Mouse (Mus musculus) hindbrain, embryonic 16.5 days (tissue): ENCODE data around the gene Mboat2. TPM values are rescaled to one million over a fixed set of nuclear protein-coding genes. Genes with fewer than 3 reads are reported as not detected.
A peak's percentile ranks its signal among the peaks of the same experiment; 100 is the strongest.

Experiments
- ATAC-seq: fragments of 200-750 bp; cut with Nextera tagmentation; 2 replicates; pipeline ENCODE4 v1.8.0; 2017; ENCODE audit warnings: moderate TSS enrichment, moderate library complexity
- H3K27ac ChIP-seq: fragments of 300-500 bp; sonication (generic); 2 replicates; pipeline ENCODE4 v1.5.1; 2014; ENCODE audit warnings: low read depth, mild to moderate bottlenecking, control low read depth, low read length, moderate library complexity
- H3K27me3 ChIP-seq: fragments of 300-500 bp; sonication (generic); replicated peaks from 2 replicates; pipeline ENCODE4 v1.6.1; 2014; ENCODE audit warnings: low read length; ENCODE audit not compliant: control insufficient read depth, insufficient read depth
- H3K36me3 ChIP-seq: fragments of 300-500 bp; sonication (generic); 2 replicates; pipeline ENCODE4 v1.6.1; 2014; ENCODE audit warnings: mild to moderate bottlenecking, low read length, moderate library complexity, mixed read lengths; ENCODE audit not compliant: control insufficient read depth, insufficient read depth
- H3K4me1 ChIP-seq: fragments of 300-500 bp; sonication (generic); 2 replicates; pipeline ENCODE4 v1.6.1; 2014; ENCODE audit warnings: low read depth, low read length; ENCODE audit not compliant: control insufficient read depth, insufficient read depth
- H3K4me2 ChIP-seq: fragments of 300-500 bp; sonication (generic); 2 replicates; pipeline ENCODE4 v1.6.1; 2014; ENCODE audit warnings: mild to moderate bottlenecking, low read length, control low read depth, moderate library complexity
- H3K4me3 ChIP-seq: fragments of 300-500 bp; sonication (generic); 2 replicates; pipeline ENCODE4 v1.5.1; 2014; ENCODE audit warnings: mild to moderate bottlenecking, low read length, control low read depth, moderate library complexity
- H3K9ac ChIP-seq: fragments of 300-500 bp; sonication (generic); 2 replicates; pipeline ENCODE4 v1.6.1; 2014; ENCODE audit warnings: low read depth, mild to moderate bottlenecking, control low read depth, low read length, moderate library complexity
- H3K9me3 ChIP-seq: fragments of 300-500 bp; sonication (generic); 2 replicates; pipeline ENCODE4 v1.6.1; 2014; ENCODE audit warnings: mild to moderate bottlenecking, low read length, moderate library complexity; ENCODE audit not compliant: control insufficient read depth
- WGBS: fragments of 180-500 bp; shearing (Covaris S2); extraction: QIAGEN DNeasy Blood & Tissue Kit; methylation state at CpG from one replicate; pipeline ENCODE4 v1.1.7; 2014; 5-methylcytosine and 5-hydroxymethylcytosine counted together
- polyA plus RNA-seq: library from polyadenylated mRNA; unstranded; fragments of >200 nt; fragmentation: Nextera tagmentation; extraction: Ambion mirVana; gene quantifications from 2 replicates; pipeline ENCODE4 v1.2.1, GENCODE M21; 2015

Gene Mboat2
- polyA plus RNA-seq, 1 experiment from 2014 or later: 68.6 TPM

DNA sequence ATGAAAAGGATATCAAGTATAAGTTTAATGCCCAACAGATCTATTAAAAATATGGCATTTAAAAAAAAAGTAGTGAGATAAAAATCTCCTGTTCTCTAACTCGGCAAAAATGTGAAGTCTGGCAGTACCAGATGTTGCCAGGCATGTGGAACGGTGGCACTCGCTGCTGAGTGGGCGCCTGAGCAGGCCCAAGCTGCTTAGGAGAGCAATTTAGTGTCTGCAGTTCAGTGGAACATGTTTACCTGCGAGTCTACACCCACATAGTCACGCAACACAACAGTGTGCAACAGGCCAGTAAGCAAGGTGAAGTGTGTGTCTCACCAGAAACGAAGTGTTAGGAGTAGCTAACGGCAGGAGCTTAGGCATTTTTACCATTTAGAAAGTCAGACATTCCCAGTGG lies 41.6 kb downstream of the Mboat2 start:
- Histone ChIP-seq H3K36me3 (no peaks in the 10 kb centered on the region), H3K4me2 (no peak overlapping the region), H3K9ac (no peak overlapping the region), H3K4me3 (no peak overlapping the region), H3K27ac (no peak overlapping the region), H3K27me3 (no peaks in the 10 kb centered on the region), H3K9me3 (no peaks in the 10 kb centered on the region), H3K4me1 (peaks cover 3% of the 10 kb centered on the region)
- ATAC-seq: 0 out of 2 replicates have a peak, but pooled peaks have one; percentile 6
- WGBS: 80% methylated on average over 8 of the region's 8 CpGs

DNA sequence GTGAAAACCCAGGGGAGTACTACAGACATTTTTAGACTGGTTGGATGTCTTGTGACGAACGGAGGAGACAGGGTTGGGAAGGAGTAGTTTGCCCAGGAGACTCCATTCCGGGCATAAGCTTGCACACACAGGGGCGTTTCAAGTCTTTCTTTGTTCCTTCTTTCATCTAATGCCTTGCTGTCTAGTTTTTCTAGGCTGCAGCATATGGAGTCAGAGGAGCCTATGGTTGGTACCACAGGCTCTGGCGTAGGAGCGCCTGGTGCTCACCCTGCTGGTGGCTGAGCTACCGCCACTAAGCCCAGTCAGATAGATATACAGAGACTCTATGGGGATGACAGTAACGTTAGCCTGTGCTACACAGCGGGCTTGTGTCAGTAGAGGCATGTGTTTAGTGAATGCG lies 42.0 kb downstream of the Mboat2 start:
- Histone ChIP-seq H3K9me3 (no peaks in the 10 kb centered on the region), H3K4me3 (no peak overlapping the region), H3K27ac (no peak overlapping the region), H3K27me3 (no peaks in the 10 kb centered on the region), H3K4me1 (peaks cover 7% of the 10 kb centered on the region), H3K36me3 (no peaks in the 10 kb centered on the region), H3K4me2 (no peak overlapping the region), H3K9ac (no peak overlapping the region)
- 68% methylated on average over 10 of the region's 10 CpGs for WGBS
- ATAC-seq: peak; percentile 44; the same call in 1 of the 2 replicates

DNA sequence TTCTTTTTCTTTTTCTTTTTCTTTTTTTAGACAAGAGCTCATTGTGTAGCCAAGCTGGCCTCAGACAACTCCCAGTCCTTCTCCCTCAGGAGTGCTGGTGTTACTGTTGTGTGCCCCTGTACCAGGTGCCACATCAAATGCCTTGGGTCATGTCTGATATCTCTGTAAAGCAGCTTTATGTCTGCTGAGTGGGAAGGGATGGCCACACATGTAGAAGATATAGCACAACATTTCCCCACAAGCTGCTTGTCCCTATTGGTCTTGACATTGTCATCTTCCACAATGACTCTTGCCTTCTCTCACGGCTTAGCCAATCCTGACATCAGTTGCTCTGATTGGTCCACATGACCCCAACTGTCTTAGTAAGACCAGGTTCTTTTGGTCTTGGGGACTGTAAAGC lies 45.2 kb downstream of the Mboat2 start:
- Histone ChIP-seq H3K9me3 (no peaks in the 10 kb centered on the region), H3K4me1 (peaks cover 6% of the 10 kb centered on the region), H3K27me3 (no peaks in the 10 kb centered on the region), H3K36me3 (no peaks in the 10 kb centered on the region), H3K27ac (no peak overlapping the region), H3K4me2 (no peak overlapping the region), H3K4me3 (no peak overlapping the region), H3K9ac (no peak overlapping the region)
- 70% methylated on average over 1 of the region's 1 CpGs for WGBS
- ATAC-seq: no peak

DNA sequence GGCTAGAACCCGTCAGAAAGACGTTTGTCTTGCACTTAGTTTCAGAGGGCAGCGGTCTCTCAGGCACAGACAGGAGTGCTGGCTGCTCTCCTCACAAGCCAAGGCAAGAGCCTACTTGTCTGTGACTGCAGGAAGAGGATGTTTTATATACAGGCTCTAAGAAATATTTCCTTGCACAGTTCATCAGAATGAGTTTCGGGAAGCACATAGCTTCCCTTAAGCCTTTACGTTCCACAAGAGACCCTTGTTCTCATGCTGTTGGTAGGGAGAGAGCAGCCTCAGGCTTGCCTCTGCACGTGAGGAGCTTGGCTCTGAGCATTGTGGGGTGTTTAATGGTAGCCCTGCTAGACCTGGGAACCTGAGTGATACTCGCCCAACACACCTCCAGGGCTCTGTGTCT lies 46.6 kb downstream of the Mboat2 start:
- no peak overlapping the region for H3K27ac ChIP-seq
- WGBS: 67% methylated on average over 7 of the region's 7 CpGs

DNA sequence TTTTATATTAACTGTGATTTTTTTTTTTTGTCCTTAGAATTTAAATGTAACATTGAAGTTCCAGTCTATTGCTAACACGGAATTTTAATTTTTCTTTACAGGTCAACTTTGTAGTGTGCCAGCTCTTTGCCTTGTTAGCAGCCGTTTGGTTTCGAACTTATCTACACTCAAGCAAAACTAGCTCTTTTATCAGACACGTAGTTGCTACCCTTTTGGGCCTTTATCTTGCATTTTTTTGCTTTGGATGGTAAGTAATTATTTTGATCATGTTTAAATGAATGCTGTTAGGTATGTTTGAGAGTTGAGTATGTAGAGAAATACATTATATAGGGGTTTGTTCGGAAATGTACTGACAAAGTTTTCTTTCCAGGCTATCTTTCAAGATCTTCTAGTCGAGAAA lies 47.4 kb downstream of the Mboat2 start:
- H3K4me1 ChIP-seq: peaks cover 4% of the 10 kb centered on the region
- WGBS: 92% methylated on average over 6 of the region's 6 CpGs
- no peaks in the 10 kb centered on the region for H3K9me3 ChIP-seq
- H3K4me2 ChIP-seq: no peak overlapping the region
- H3K36me3 ChIP-seq: no peaks in the 10 kb centered on the region
- no peak overlapping the region for H3K4me3 ChIP-seq
- H3K27ac ChIP-seq: no peak overlapping the region
- no peaks in the 10 kb centered on the region for H3K27me3 ChIP-seq
- no peak overlapping the region for H3K9ac ChIP-seq
- no peak for ATAC-seq

More for the DNA sequence above, 46.6 kb downstream of the Mboat2 start:
- Histone ChIP-seq H3K4me2 (no peak overlapping the region), H3K36me3 (no peaks in the 10 kb centered on the region), H3K4me1 (peaks cover 4% of the 10 kb centered on the region), H3K27me3 (no peaks in the 10 kb centered on the region), H3K9ac (no peak overlapping the region), H3K9me3 (no peaks in the 10 kb centered on the region), H3K4me3 (no peak overlapping the region)
- no peak for ATAC-seq

DNA sequence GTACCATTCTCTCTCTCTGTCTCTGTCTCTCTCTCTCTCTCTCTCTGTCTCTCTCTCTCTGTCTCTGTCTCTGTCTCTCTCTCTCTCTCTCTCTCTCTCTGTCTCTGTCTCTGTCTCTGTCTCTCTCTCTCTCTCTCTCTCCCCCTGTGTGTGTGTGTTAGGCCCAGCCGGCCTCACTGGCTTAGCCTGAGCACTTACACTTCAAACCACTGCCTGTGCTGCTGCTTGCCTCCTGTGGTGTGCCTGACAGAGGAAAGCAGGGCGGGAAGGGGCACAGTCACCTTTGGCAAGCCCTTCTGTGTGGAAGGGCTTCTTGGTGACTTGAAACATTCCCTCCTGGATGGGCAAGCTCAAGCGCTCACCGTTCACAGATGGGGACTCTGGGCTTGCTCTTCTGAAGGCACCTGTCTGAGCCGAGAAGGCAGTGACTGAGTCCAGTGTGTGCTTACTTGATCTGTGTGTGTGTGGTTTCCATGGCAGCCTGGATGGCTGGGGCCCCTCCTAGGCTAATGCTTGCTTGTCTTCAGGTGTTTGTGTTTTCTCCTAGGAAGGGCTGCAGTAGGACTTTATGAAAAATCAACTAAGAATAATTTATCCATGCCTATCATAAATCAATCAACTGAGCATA lies 48.2 kb downstream of the Mboat2 start:
- Histone ChIP-seq H3K36me3 (no peaks in the 10 kb centered on the region), H3K9me3 (no peaks in the 10 kb centered on the region), H3K27ac (no peak overlapping the region), H3K27me3 (no peaks in the 10 kb centered on the region), H3K4me1 (peaks cover 4% of the 10 kb centered on the region), H3K4me2 (no peak overlapping the region), H3K4me3 (no peak overlapping the region), H3K9ac (no peak overlapping the region)
- WGBS: 52% methylated on average over 5 of the region's 5 CpGs
- 0 out of 2 replicates have a peak, but pooled peaks have one; percentile 60 for ATAC-seq

DNA sequence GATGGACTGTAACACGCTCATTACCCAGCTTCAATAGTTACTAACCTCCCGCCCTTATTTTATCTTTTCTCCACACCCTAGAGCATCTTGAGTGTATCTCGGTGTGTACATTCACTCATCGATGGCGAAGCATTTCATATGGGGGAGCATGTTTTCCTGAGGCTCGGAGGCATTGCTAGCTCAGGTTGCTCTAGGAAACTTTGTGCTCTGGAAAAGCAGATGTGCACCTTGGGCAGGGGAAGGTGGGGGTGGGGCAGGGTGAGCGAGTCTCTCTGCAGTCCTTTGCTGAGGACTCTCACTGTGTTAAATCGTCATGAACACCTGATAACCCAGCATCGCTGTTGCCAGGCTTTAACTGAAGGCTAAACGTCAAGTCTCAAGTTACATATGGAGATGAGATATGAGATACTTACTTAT lies 48.9 kb downstream of the Mboat2 start:
- Histone ChIP-seq H3K27me3 (no peaks in the 10 kb centered on the region), H3K36me3 (no peaks in the 10 kb centered on the region; the same call in none of the 2 replicates), H3K9me3 (no peaks in the 10 kb centered on the region), H3K4me3 (no peak overlapping the region), H3K4me1 (peaks cover 4% of the 10 kb centered on the region), H3K9ac (no peak overlapping the region), H3K27ac (no peak overlapping the region), H3K4me2 (no peak overlapping the region)
- no peak for ATAC-seq
- WGBS: 89% methylated on average over 10 of the region's 10 CpGs

DNA sequence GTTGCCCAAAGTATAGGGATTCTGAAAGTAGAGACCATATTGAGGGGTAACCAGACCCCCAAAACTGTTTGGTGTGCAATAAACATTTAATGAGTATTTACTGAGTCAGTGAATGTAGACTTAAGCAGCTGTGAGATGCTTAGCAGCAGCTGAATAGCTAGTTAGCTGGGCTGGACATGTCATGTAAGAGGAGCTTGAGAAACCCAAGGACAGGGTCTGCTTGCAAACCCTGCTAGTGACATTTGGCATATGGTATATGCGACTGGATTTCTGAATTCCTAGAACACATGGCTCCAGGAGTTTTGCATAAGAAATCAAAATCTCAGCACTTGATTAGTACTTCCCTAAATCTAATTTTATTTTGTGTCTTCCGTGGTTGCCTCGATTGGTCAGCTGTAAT lies 52.6 kb downstream of the Mboat2 start:
- H3K4me3 ChIP-seq: no peak overlapping the region
- WGBS: 97% methylated on average over 3 of the region's 3 CpGs
- H3K4me1 ChIP-seq: no peaks in the 10 kb centered on the region
- H3K9ac ChIP-seq: no peak overlapping the region
- no peaks in the 10 kb centered on the region for H3K27me3 ChIP-seq
- H3K36me3 ChIP-seq: peaks cover 3% of the 10 kb centered on the region
- ATAC-seq: no peak
- no peak overlapping the region for H3K4me2 ChIP-seq
- H3K27ac ChIP-seq: no peak overlapping the region
- H3K9me3 ChIP-seq: no peaks in the 10 kb centered on the region

DNA sequence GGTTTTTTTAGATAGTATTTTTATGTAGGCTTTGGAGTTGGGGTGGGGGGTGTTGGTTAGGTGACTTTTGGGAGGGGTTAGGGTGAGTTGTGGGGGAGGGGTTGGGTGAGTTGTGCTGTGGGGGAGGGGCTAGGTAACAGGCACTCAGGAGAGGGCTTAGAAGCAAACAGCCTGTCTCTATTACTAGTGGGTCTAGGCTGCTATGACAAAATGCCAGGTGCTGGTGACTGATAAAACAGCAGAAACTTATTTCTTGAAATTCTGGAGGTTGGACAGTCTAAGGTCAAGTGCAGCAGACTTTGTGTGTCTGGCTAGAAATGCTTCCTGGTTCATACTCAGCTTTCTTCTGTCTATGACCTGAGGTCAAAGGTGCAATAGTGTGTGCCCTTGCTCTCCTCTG lies 56.1 kb downstream of the Mboat2 start:
- no peak for ATAC-seq
- peaks cover 6% of the 10 kb centered on the region for H3K36me3 ChIP-seq
- no peaks in the 10 kb centered on the region for H3K9me3 ChIP-seq
- H3K27me3 ChIP-seq: no peaks in the 10 kb centered on the region
- H3K27ac ChIP-seq: no peak overlapping the region
- H3K4me2 ChIP-seq: no peak overlapping the region
- H3K4me3 ChIP-seq: no peak overlapping the region
- peaks cover 2% of the 10 kb centered on the region; the same call in 1 of the 2 replicates for H3K4me1 ChIP-seq
- no peak overlapping the region for H3K9ac ChIP-seq
